Mouse (Mus musculus) ES-E14 (cell line): ENCODE measurements around the gene Mettl21e.

ENCODE experiments used
- HCFC1 ChIP-seq: IDR thresholded peaks from 2 replicates; pipeline ENCODE4 v1.6.1; 2012; ENCODE audit warnings: low read length, inconsistent platforms, borderline replicate concordance; ENCODE audit not compliant: insufficient read depth
- ZC3H11A ChIP-seq: IDR thresholded peaks from 2 replicates; pipeline ENCODE4 v1.6.1; 2012; ENCODE audit warnings: low read depth, mild to moderate bottlenecking, inconsistent platforms, low read length, borderline replicate concordance

- TF ChIP-seq ZC3H11A (no peak), HCFC1 (no peak)
These were observed 15.9 kb downstream of the Mettl21e start for GRCm38 (mm10) chr1:44202876-44203275.
